ENCODE assay signal across 9 mouse cellular contexts in genomic region chr13:46838551-46838950, GRCm38 (mm10).
DNase-seq lines count a peak whose midpoint lies in the region; ATAC-seq and TF ChIP-seq lines count a peak whose summit lies in the region.
"Had no signal": no experiment of that assay in that cellular context is flagged by ENCODE, and none has a peak within 500 bp of the region (broad histone marks: within the 10 kb centered on the region; RNA-seq: fewer than 3 reads in every experiment).

No protein-coding gene starts in this region.

- H3K9ac ChIP-seq in embryonic facial prominence, embryonic 11.5 days (replicated peaks; ENCODE audit: low read length) = no peak overlapping the region
- no peak overlapping the region for H3K9ac ChIP-seq in liver, adult 2 months (ENCODE audit: low read depth, low read length)
- no peak overlapping the region for H3K9ac ChIP-seq in heart, postnatal 0 days (replicated peaks; ENCODE audit: low read depth, low read length)
- no peak overlapping the region for H3K9ac ChIP-seq in stomach, postnatal 0 days (ENCODE audit: low read length)
- H3K9ac ChIP-seq: heart, embryonic 15.5 days had no signal

- H3K4me2 ChIP-seq in embryonic facial prominence, embryonic 11.5 days (ENCODE audit: low read depth, low read length) = no peak overlapping the region
- no peak overlapping the region for H3K4me2 ChIP-seq in heart, postnatal 0 days (ENCODE audit: low read depth, low read length)
- H3K4me2 ChIP-seq in stomach, postnatal 0 days (replicated peaks; ENCODE audit: low read depth) = no peak overlapping the region
- H3K4me2 ChIP-seq: heart, embryonic 15.5 days had no signal

- TF ChIP-seq EP300 in heart, postnatal 0 days (IDR thresholded peaks at IDR 0.05; ENCODE audit: low read depth) = no peak
- no peak for TF ChIP-seq EP300 in stomach, postnatal 0 days (optimal IDR thresholded peaks at IDR 0.05)

- H3K9me3 ChIP-seq in embryonic facial prominence, embryonic 11.5 days (replicated peaks; ENCODE audit: control insufficient read depth, low read length) = no peaks in the 10 kb centered on the region
- no peaks in the 10 kb centered on the region; the same call in 1 of the 2 replicates for H3K9me3 ChIP-seq in embryonic facial prominence, embryonic 10.5 days
- no peaks in the 10 kb centered on the region for H3K9me3 ChIP-seq in heart, postnatal 0 days (replicated peaks; ENCODE audit: control insufficient read depth, low read length)
- H3K9me3 ChIP-seq in stomach, postnatal 0 days (ENCODE audit: control insufficient read depth, low read length) = no peaks in the 10 kb centered on the region
- H3K9me3 ChIP-seq: heart, embryonic 15.5 days had no signal

- no peak; the same call in 1 of the 2 replicates for TF ChIP-seq CTCF in liver, adult 2 months (IDR thresholded peaks at IDR 0.05; ENCODE audit: low read depth, low read length)
- TF ChIP-seq CTCF in heart, postnatal 0 days (IDR thresholded peaks at IDR 0.05; ENCODE audit: low read depth) = peak; percentile 71
- TF ChIP-seq CTCF in stomach, postnatal 0 days (IDR thresholded peaks at IDR 0.05; ENCODE audit: low read depth) = peak; percentile 81

- H3K36me3 ChIP-seq in embryonic facial prominence, embryonic 11.5 days (replicated peaks; ENCODE audit: control insufficient read depth, insufficient read depth, low read depth, low read length) = no peaks in the 10 kb centered on the region
- H3K36me3 ChIP-seq in embryonic facial prominence, embryonic 10.5 days (replicated peaks) = peaks cover 30% of the 10 kb centered on the region
- no peaks in the 10 kb centered on the region for H3K36me3 ChIP-seq in liver, adult 2 months (ENCODE audit: control insufficient read depth, insufficient read depth, low read length)
- H3K36me3 ChIP-seq in heart, postnatal 0 days (replicated peaks; ENCODE audit: control insufficient read depth, insufficient read depth, low read length) = 0 out of 2 replicates have a peak, but pooled peaks cover 6% of the 10 kb centered on the region
- no peaks in the 10 kb centered on the region for H3K36me3 ChIP-seq in stomach, postnatal 0 days (ENCODE audit: control insufficient read depth, insufficient read depth, low read length)
- H3K36me3 ChIP-seq: heart, embryonic 15.5 days had no signal

- peak; percentile 57 for DNase-seq in embryonic facial prominence, embryonic 11.5 days (ENCODE audit: low spot score)
- no peak for DNase-seq in embryonic facial prominence, embryonic 10.5 days (ENCODE audit: low spot score)
- DNase-seq in liver, adult 2 months (ENCODE audit: extremely low read depth, low read depth, low spot score) = peak; percentile 46
- DNase-seq in liver (no peak), adipocyte (ENCODE audit: low spot score) (peak; percentile 56)
- DNase-seq in heart, postnatal 0 days (ENCODE audit: low spot score) = peak; percentile 60
- DNase-seq in stomach, postnatal 0 days (ENCODE audit: low spot score) = no peak
- DNase-seq in right cerebral cortex, postnatal 14 days = no peak

- H3K27me3 ChIP-seq in embryonic facial prominence, embryonic 11.5 days (ENCODE audit: control insufficient read depth, insufficient read depth, low read length) = no peaks in the 10 kb centered on the region
- H3K27me3 ChIP-seq in embryonic facial prominence, embryonic 10.5 days (replicated peaks; ENCODE audit: low read depth, poor library complexity, severe bottlenecking) = no peaks in the 10 kb centered on the region
- H3K27me3 ChIP-seq in liver, adult 2 months (ENCODE audit: control insufficient read depth, insufficient read depth, low read length) = no peaks in the 10 kb centered on the region
- H3K27me3 ChIP-seq in heart, postnatal 0 days (ENCODE audit: control insufficient read depth, insufficient read depth, low read length) = no peaks in the 10 kb centered on the region
- no peaks in the 10 kb centered on the region for H3K27me3 ChIP-seq in stomach, postnatal 0 days (ENCODE audit: control insufficient read depth, insufficient read depth, low read length)
- H3K27me3 ChIP-seq: heart, embryonic 15.5 days had no signal

- ATAC-seq in embryonic facial prominence, embryonic 11.5 days (replicated peaks; ENCODE audit: insufficient number of reproducible peaks, low FRiP score, low TSS enrichment, low read depth) = no peak
- no peak for ATAC-seq in heart, postnatal 0 days (ENCODE audit: insufficient read depth, low read depth)
- ATAC-seq in stomach, postnatal 0 days (ENCODE audit: low FRiP score, low TSS enrichment) = no peak

- no peak for TF ChIP-seq POLR2A in liver, adult 2 months (IDR thresholded peaks at IDR 0.05; ENCODE audit: extremely low read depth, insufficient read depth, low read length)

- H3K4me1 ChIP-seq in embryonic facial prominence, embryonic 11.5 days (ENCODE audit: control insufficient read depth, insufficient read depth, low read length) = no peaks in the 10 kb centered on the region
- H3K4me1 ChIP-seq in embryonic facial prominence, embryonic 10.5 days = peaks cover 3% of the 10 kb centered on the region; the same call in 1 of the 2 replicates
- no peaks in the 10 kb centered on the region for H3K4me1 ChIP-seq in liver, adult 2 months (ENCODE audit: control insufficient read depth, insufficient read depth, low read length)
- peaks cover 21% of the 10 kb centered on the region for H3K4me1 ChIP-seq in heart, postnatal 0 days (ENCODE audit: control insufficient read depth, insufficient read depth)
- no peaks in the 10 kb centered on the region for H3K4me1 ChIP-seq in stomach, postnatal 0 days (replicated peaks; ENCODE audit: control insufficient read depth, insufficient read depth)

- H3K4me3 ChIP-seq in embryonic facial prominence, embryonic 11.5 days (ENCODE audit: low read depth, low read length) = no peak overlapping the region
- no peak overlapping the region for H3K4me3 ChIP-seq in embryonic facial prominence, embryonic 10.5 days
- no peak overlapping the region for H3K4me3 ChIP-seq in liver, adult 2 months (ENCODE audit: insufficient read depth, low read depth, low read length)
- H3K4me3 ChIP-seq in heart, postnatal 0 days (ENCODE audit: low read depth, low read length) = no peak overlapping the region
- H3K4me3 ChIP-seq in stomach, postnatal 0 days (ENCODE audit: low read depth, low read length) = no peak overlapping the region
- H3K4me3 ChIP-seq: heart, embryonic 15.5 days had no signal

- H3K79me2 ChIP-seq in liver, adult 2 months (ENCODE audit: control insufficient read depth, insufficient read depth, low read length) = no peaks in the 10 kb centered on the region

- H3K27ac ChIP-seq in embryonic facial prominence, embryonic 11.5 days (replicated peaks; ENCODE audit: low read depth, low read length) = no peak overlapping the region
- no peak overlapping the region for H3K27ac ChIP-seq in embryonic facial prominence, embryonic 10.5 days (replicated peaks)
- H3K27ac ChIP-seq in liver, adult 2 months (replicated peaks; ENCODE audit: insufficient read depth, low read depth, low read length) = no peak overlapping the region
- H3K27ac ChIP-seq in heart, postnatal 0 days (ENCODE audit: low read depth) = no peak overlapping the region
- H3K27ac ChIP-seq in stomach, postnatal 0 days (replicated peaks) = no peak overlapping the region
- H3K27ac ChIP-seq: heart, embryonic 15.5 days had no signal

- 59% methylated on average over 2 of the region's 2 CpGs for WGBS in embryonic facial prominence, embryonic 11.5 days
- 66% methylated on average over 2 of the region's 2 CpGs for WGBS in embryonic facial prominence, embryonic 10.5 days
- WGBS in liver, adult 2 months = 24% methylated on average over 2 of the region's 2 CpGs
- WGBS in heart, postnatal 0 days = 38% methylated on average over 2 of the region's 2 CpGs
- WGBS in stomach, postnatal 0 days = 40% methylated on average over 2 of the region's 2 CpGs

Comparison
In these comparisons a context has a peak if more than half of its experiments do, and no peak if none do; other contexts are left out.
1. DNase-seq: peak in embryonic facial prominence, embryonic 11.5 days (single experiment), liver, adult 2 months (single experiment), adipocyte (single experiment) and heart, postnatal 0 days (single experiment); none in embryonic facial prominence, embryonic 10.5 days (single experiment), liver (single experiment), stomach, postnatal 0 days (single experiment) and right cerebral cortex, postnatal 14 days (single experiment).